Mouse (Mus musculus) liver, postnatal 0 days (tissue): ENCODE measurements around the gene Nrp2. TPM values are rescaled to one million over a fixed set of nuclear protein-coding genes. Genes with fewer than 3 reads are reported as not detected.

Experiments
- ATAC-seq: fragments of 200-750 bp; cut with Nextera tagmentation; 2 replicates; pipeline ENCODE4 v1.8.0; 2017; ENCODE audit warnings: mild to moderate bottlenecking, moderate library complexity
- DNase-seq: peaks from one replicate; pipeline ENCODE4 v3.0.0-alpha.2; 2016
- H3K27ac ChIP-seq: fragments of 300-500 bp; sonication (generic); 2 replicates; pipeline ENCODE4 v1.5.1; 2014; ENCODE audit warnings: antibody characterized with exemption, moderate library complexity, mild to moderate bottlenecking, low read depth
- H3K27me3 ChIP-seq: fragments of 300-500 bp; sonication (generic); 2 replicates; pipeline ENCODE4 v1.6.1; 2014; ENCODE audit warnings: low read length, control low read depth, mixed read lengths; ENCODE audit not compliant: insufficient read depth
- H3K36me3 ChIP-seq: fragments of 300-500 bp; sonication (generic); replicated peaks from 2 replicates; pipeline ENCODE4 v1.6.1; 2014; ENCODE audit warnings: mild to moderate bottlenecking, control low read depth, low read length, moderate library complexity, mixed read lengths; ENCODE audit not compliant: insufficient read depth
- H3K4me1 ChIP-seq: fragments of 300-500 bp; sonication (generic); 2 replicates; pipeline ENCODE4 v1.6.1; 2014; ENCODE audit warnings: antibody characterized with exemption, mild to moderate bottlenecking, control low read depth; ENCODE audit not compliant: insufficient read depth
- H3K4me2 ChIP-seq: fragments of 300-500 bp; sonication (generic); 2 replicates; pipeline ENCODE4 v1.6.1; 2014; ENCODE audit warnings: low read depth, mild to moderate bottlenecking, low read length, moderate library complexity, mixed read lengths
- H3K4me3 ChIP-seq: fragments of 300-500 bp; sonication (generic); 2 replicates; pipeline ENCODE4 v1.5.1; 2014; ENCODE audit warnings: low read depth, low read length
- H3K9ac ChIP-seq: fragments of 300-500 bp; sonication (generic); replicated peaks from 2 replicates; pipeline ENCODE4 v1.6.1; 2014; ENCODE audit warnings: mild to moderate bottlenecking, moderate library complexity
- H3K9me3 ChIP-seq: fragments of 300-500 bp; sonication (generic); 2 replicates; pipeline ENCODE4 v1.6.1; 2016; ENCODE audit warnings: mild to moderate bottlenecking, control low read depth, low read length, mixed read lengths
- CTCF ChIP-seq: sonication (generic); IDR thresholded peaks from 2 replicates; pipeline ENCODE4 v1.5.1; 2016; ENCODE audit warnings: antibody characterized with exemption, low read depth
- EP300 ChIP-seq: IDR thresholded peaks from 2 replicates; pipeline ENCODE4 v1.6.1; 2016; ENCODE audit warnings: antibody characterized with exemption, low read depth, mild to moderate bottlenecking
- WGBS: fragments of 180-500 bp; shearing (Covaris S2); extraction: QIAGEN DNeasy Blood & Tissue Kit; methylation state at CpG from one replicate; pipeline ENCODE4 v1.1.7; 2014; ENCODE audit not compliant: insufficient replicate concordance; 5-methylcytosine and 5-hydroxymethylcytosine counted together
- polyA plus RNA-seq: library from polyadenylated mRNA; unstranded; fragments of >200 nt; fragmentation: Nextera tagmentation; extraction: Ambion mirVana; gene quantifications from 2 replicates; pipeline ENCODE4 v1.2.1, GENCODE M21; 2015

Nrp2 gene
- polyA plus RNA-seq, 1 experiment from 2014 or later: 0.96 TPM

- no peak for ATAC-seq
- Histone ChIP-seq H3K27ac (no peak overlapping the region), H3K36me3 (no peaks in the 10 kb centered on the region), H3K4me1 (no peaks in the 10 kb centered on the region), H3K4me3 (no peak overlapping the region), H3K9ac (no peak overlapping the region), H3K27me3 (no peaks in the 10 kb centered on the region), H3K4me2 (no peak overlapping the region), H3K9me3 (no peaks in the 10 kb centered on the region)
- 53% methylated on average over 8 of the region's 8 CpGs for WGBS
- DNase-seq: no peak
- TF ChIP-seq CTCF: no peak
- no peak for TF ChIP-seq EP300
Measured at GRCm38 (mm10) chr1:62850990-62851940, 148.2 kb downstream of the Nrp2 start.

- H3K9me3 ChIP-seq: no peaks in the 10 kb centered on the region
Measured at GRCm38 (mm10) chr1:62853362-62853761, 150.3 kb downstream of the Nrp2 start.

GRCm38 (mm10) chr1:62853996-62854395 is 150.9 kb downstream of the Nrp2 start:
- no peak overlapping the region for H3K4me3 ChIP-seq
- no peak for DNase-seq
- H3K4me2 ChIP-seq: no peak overlapping the region
- no peak for ATAC-seq
- no peaks in the 10 kb centered on the region for H3K4me1 ChIP-seq
- H3K9ac ChIP-seq: no peak overlapping the region
- 59% methylated on average over 4 of the region's 4 CpGs for WGBS
- H3K9me3 ChIP-seq: no peaks in the 10 kb centered on the region
- no peak overlapping the region for H3K27ac ChIP-seq
- no peaks in the 10 kb centered on the region for H3K36me3 ChIP-seq
- no peaks in the 10 kb centered on the region for H3K27me3 ChIP-seq
- no peak for TF ChIP-seq EP300
- TF ChIP-seq CTCF: no peak

More at GRCm38 (mm10) chr1:62853362-62853761, 150.3 kb downstream of the Nrp2 start:
- 66% methylated on average over 9 of the region's 9 CpGs for WGBS
- H3K27me3 ChIP-seq: no peaks in the 10 kb centered on the region
- H3K9ac ChIP-seq: no peak overlapping the region
- no peak overlapping the region for H3K27ac ChIP-seq
- H3K4me3 ChIP-seq: no peak overlapping the region
- H3K4me1 ChIP-seq: no peaks in the 10 kb centered on the region
- no peak for DNase-seq
- ATAC-seq: no peak
- H3K4me2 ChIP-seq: no peak overlapping the region
- TF ChIP-seq CTCF (no peak), EP300 (no peak)
- no peaks in the 10 kb centered on the region for H3K36me3 ChIP-seq

GRCm38 (mm10) chr1:62859098-62859497 is 156.0 kb downstream of the Nrp2 start:
- Histone ChIP-seq H3K27me3 (no peaks in the 10 kb centered on the region), H3K4me3 (no peak overlapping the region), H3K4me2 (no peak overlapping the region), H3K36me3 (no peaks in the 10 kb centered on the region), H3K4me1 (no peaks in the 10 kb centered on the region), H3K27ac (no peak overlapping the region), H3K9ac (no peak overlapping the region), H3K9me3 (no peaks in the 10 kb centered on the region)
- DNase-seq (no peak), ATAC-seq (no peak)
- 41% methylated on average over 2 of the region's 2 CpGs for WGBS
- TF ChIP-seq EP300: no peak
- no peak for TF ChIP-seq CTCF

GRCm38 (mm10) chr1:62859556-62860300 is 156.6 kb downstream of the Nrp2 start:
- WGBS: 64% methylated on average over 9 of the region's 9 CpGs
- DNase-seq: no peak
- no peaks in the 10 kb centered on the region for H3K9me3 ChIP-seq
- H3K36me3 ChIP-seq: no peaks in the 10 kb centered on the region
- H3K27me3 ChIP-seq: no peaks in the 10 kb centered on the region
- ATAC-seq: no peak
- TF ChIP-seq CTCF (no peak), EP300 (no peak)
- H3K9ac ChIP-seq: no peak overlapping the region
- no peak overlapping the region for H3K27ac ChIP-seq
- no peak overlapping the region for H3K4me2 ChIP-seq
- H3K4me3 ChIP-seq: no peak overlapping the region
- no peaks in the 10 kb centered on the region for H3K4me1 ChIP-seq

- 68% methylated on average over 5 of the region's 5 CpGs for WGBS
- H3K27ac ChIP-seq: no peak overlapping the region
- no peak for TF ChIP-seq CTCF
- TF ChIP-seq EP300: no peak
- no peaks in the 10 kb centered on the region for H3K36me3 ChIP-seq
- no peak for ATAC-seq
- H3K9ac ChIP-seq: no peak overlapping the region
- no peaks in the 10 kb centered on the region for H3K9me3 ChIP-seq
- no peak overlapping the region for H3K4me2 ChIP-seq
- H3K27me3 ChIP-seq: no peaks in the 10 kb centered on the region
- no peaks in the 10 kb centered on the region for H3K4me1 ChIP-seq
- no peak for DNase-seq
- H3K4me3 ChIP-seq: no peak overlapping the region
Measured at GRCm38 (mm10) chr1:62860327-62860726, 157.2 kb downstream of the Nrp2 start.
